Mouse (Mus musculus): Measurements from ENCODE around the gene Olfr1350. TPM values are rescaled to one million over a fixed set of nuclear protein-coding genes. Genes with fewer than 3 reads are reported as not detected.
"Not testable (repeated sequence)": the region's sequence is repeated elsewhere in the genome, so short reads cannot be mapped to it uniquely, and the experiment has no call there.

Olfr1350 gene
- not detected for total RNA-seq (2021)
- long read RNA-seq, experiment 1, result 0 reads
- long read RNA-seq, experiment 2, result 0 reads

DNA sequence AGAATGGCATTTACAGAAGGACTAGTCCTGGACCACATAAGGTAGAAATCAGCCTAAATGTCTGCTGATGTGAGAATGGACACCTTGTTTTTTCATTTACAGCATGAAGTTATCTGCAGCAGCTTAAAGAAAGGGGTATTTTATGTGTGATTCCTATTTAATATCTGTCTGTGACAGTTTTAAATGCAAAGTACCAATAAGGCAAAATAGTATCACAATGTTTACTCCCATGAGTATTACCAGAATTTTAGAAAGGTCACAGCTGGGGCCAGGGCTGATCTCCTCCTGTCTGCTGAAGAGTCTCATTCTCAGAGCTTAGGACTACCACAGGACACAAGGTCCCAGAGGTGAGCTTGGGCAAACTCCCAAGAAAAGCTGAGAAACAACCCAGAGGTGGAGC is at the start of gene Olfr1350:
TSS of gene Olfr1350 (plus strand) at position 301 of the 400 bp plus-strand sequence.
- no peak for DNase-seq

DNA sequence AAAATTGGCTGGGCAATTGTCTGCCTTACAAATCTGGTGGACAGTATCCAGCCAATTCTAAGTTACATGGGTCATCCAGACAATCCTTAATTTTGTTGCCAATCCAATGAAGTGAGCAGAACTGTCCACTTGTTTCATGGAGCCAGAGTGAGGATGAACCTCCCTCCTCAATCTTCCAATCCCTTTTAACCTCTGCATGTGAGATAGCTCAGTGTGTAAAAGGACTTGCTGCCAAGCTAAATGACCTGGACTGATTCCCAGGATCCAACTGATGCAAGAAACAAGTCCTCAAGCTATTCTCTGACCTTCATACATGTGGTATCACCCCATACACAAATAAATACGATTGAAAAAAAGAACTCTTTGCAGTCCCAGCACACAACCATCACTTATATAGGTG is 43.0 kb upstream of the Olfr1350 start:
- no peak for DNase-seq

DNA sequence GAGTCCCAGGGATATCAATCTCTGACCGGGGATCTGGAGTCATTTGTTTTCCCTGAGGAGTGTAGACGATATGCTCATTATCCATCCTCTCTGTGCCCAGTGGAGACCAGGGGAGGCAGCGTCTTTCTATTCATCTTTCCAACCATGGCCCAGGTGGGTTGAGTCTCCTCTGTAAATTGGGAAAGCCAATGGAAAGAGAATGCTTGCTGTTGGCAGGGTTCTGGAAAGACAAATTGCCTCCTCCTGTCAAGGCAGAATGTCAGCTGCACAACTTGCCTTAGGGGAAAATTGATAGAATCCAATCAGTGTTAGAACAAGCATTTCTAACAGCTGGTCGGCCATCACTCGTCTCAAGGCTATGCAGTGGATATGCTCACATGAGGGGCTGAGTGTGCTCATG is 41.8 kb upstream of the Olfr1350 start, which contains the start of gene Olfr1349:
TSS of gene Olfr1349 (minus strand) at position 101 of the 400 bp plus-strand sequence.
- DNase-seq, result no peak

DNA sequence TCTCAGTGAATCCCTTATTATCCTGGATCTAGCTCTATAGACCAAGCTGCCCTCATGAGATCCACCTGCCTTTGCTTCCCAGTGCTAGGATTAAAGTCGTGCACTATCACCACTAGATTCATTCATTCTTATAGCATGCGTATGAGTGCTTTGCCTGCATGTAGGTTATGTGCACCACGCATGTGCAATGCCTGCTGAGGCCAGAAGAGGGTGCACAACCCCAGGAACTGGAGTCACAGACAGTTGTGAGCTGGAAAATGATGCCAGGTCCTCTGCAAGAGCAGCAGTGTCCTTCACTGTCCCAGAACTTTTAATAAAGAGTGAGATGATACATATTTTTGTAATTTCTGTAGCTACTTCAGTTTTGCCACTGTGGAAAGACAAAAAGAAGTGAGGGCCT is 39.6 kb upstream of the Olfr1350 start:
- DNase-seq, result no peak

DNA sequence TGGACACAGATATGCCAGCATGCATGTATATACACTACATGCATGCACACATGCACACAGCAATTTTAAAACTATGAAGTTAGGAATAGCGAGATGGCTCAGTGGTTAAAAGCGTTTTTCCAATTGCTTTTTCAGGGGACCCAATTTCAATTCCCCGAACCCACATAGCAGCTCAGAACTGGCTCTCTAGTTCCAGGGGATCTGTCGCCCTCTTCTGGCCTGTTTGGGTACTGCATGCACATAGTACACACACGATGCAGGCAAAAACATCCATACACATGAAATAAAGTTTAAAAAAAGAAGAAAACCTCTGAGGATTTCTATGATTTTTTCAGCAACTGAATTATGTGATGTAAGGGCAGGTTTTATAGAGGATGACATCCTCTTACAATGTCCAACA is 38.5 kb upstream of the Olfr1350 start:
- DNase-seq, result no peak

DNA sequence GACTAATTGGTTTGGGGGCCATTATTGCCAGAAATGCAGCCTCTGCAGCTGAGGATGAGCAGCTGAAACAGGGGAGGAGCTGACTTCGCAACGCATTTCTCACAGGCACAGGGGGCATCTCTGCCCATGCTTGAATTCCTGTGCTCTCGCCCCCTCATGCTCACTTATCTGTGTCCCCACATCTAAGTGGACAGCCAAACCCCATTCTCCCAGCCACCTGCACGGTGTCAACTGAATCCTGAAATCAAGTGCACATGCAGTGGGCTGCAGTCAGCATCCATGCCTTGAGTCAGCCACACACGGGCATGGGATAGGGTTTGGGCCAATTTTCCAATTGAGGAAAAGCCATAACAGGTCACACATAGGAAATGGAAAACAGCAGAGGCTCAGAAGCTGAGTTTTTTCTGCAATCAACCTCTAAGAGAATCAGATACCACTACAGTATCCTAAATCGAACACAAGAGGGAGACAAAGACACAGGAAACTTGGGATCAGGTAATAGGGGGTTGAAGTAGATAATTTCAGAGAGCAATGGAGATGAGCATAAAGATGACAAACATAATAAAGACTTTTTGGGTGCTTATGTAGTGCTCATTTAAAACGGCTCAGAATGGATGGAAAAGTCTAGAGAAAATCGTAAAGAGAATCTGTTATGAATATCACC is 21.6 kb downstream of the Olfr1350 start:
- DNase-seq, result no peak

DNA sequence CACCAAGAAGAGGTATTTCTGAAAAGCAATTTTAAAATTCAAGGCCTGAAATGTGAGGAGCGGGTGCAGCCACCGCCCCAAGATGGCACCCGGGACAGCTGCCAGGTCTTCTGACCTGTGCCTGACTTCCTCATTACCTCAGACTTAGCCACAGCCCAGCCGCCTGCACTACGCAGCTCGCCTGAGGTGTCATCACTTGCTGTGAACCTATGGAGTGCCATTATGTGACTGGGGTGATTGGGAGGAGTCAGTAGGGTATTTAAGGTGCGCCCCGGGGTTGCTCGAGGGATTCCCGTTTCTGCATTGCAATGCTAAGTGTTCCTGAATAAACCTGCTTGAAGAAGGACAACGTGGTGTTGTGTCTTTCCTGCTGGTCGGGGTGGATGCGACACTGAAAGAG is 24.1 kb downstream of the Olfr1350 start:
- DNase-seq, result not testable (repeated sequence)

DNA sequence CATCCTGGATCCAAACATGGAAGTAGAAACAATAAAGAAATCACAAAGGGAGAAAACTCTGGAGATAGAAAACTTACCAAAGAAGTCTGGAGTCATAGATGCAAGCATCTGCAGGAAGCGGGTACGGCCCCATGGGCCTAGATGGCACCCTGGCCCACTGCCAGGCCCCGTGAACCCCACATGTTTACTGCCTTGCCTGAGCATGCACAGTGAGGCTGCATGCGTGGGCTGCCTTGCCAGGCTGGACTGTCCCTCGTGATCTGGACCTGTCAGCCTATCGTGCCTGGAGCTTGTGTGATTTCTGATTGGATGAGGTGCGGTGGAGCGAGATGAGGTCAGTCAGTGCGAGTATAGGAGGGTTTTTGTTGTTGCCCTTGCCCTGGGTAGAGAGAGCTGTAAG is 38.7 kb downstream of the Olfr1350 start:
- DNase-seq, result no peak

Other genes starting within 250 kb of the Olfr1350 start
- 1 to 10 TPM in 1 of 2 experiments, under 1 TPM in 1; 0.47 to 1.0 TPM for gene Zfp583, start 233.6 kb upstream of the Olfr1350 start, total RNA-seq (2021)
- under 1 TPM; 0.12 to 0.14 TPM for gene Gm3854, start 221.1 kb upstream of the Olfr1350 start, total RNA-seq (2021)
- under 1 TPM; 0.84 to 0.92 TPM for gene Zfp78, start 201.6 kb upstream of the Olfr1350 start, total RNA-seq (2021)
- gene Zfp28, start 181.5 kb upstream of the Olfr1350 start, total RNA-seq (2021), result 1 to 10 TPM; 3.7 to 3.9 TPM
- under 1 TPM in 1 of 2 experiments, not detected in 1; 0.77 TPM for gene Smim17, start 166.1 kb upstream of the Olfr1350 start, total RNA-seq (2021)
- gene Gm20715, start 154.6 kb upstream of the Olfr1350 start, total RNA-seq (2021), result not detected
- not detected for gene Olfr1344, start 126.2 kb upstream of the Olfr1350 start, total RNA-seq (2021)
- gene Olfr1336, start 108.7 kb upstream of the Olfr1350 start, total RNA-seq (2021), result not detected
- gene Olfr1346, start 97.7 kb upstream of the Olfr1350 start, total RNA-seq (2021), result not detected
- not detected for gene Olfr5, start 77.9 kb upstream of the Olfr1350 start, total RNA-seq (2021)
- gene Olfr1347, start 65.1 kb upstream of the Olfr1350 start, total RNA-seq (2021), result not detected
- gene Olfr1348, start 56.1 kb upstream of the Olfr1350 start, total RNA-seq (2021), result not detected
- gene Olfr1349, start 41.9 kb upstream of the Olfr1350 start, total RNA-seq (2021), result not detected
- gene Zim1, start 131.6 kb downstream of the Olfr1350 start, total RNA-seq (2021), result 100 to 1,000 TPM; 112 to 137 TPM
- 100 to 1,000 TPM; 160 to 196 TPM for gene Peg3, start 165.6 kb downstream of the Olfr1350 start, total RNA-seq (2021)
- gene Usp29, start 165.7 kb downstream of the Olfr1350 start, total RNA-seq (2021), result 1 to 10 TPM; 5.9 to 6.5 TPM